Mouse (Mus musculus): ENCODE results near the gene Dusp6. TPM values are rescaled to one million over a fixed set of nuclear protein-coding genes. Genes with fewer than 3 reads are reported as not detected.

The Dusp6 gene
- polyA plus RNA-seq, 1 experiment: 23.2 TPM

GRCm38 (mm10) chr10:99309617-99310016 lies 46.6 kb downstream of the Dusp6 start:
- no peak for TF ChIP-seq CTCF (IDR thresholded peaks at IDR 0.05; ENCODE audit: borderline replicate concordance, insufficient read depth, low read length)
- TF ChIP-seq POLR2A (IDR thresholded peaks at IDR 0.05; ENCODE audit: low read depth, low read length): no peak
- H3K27ac ChIP-seq (ENCODE audit: insufficient read depth, low read length): no peak overlapping the region
- no peaks in the 10 kb centered on the region for H3K4me1 ChIP-seq (ENCODE audit: control insufficient read depth, insufficient read depth, low read length)
- H3K4me3 ChIP-seq (ENCODE audit: insufficient read depth, low read length): no peak overlapping the region

- no peak overlapping the region for H3K4me3 ChIP-seq (ENCODE audit: insufficient read depth, low read length)
- TF ChIP-seq POLR2A (IDR thresholded peaks at IDR 0.05; ENCODE audit: low read depth, low read length) (no peak), CTCF (IDR thresholded peaks at IDR 0.05; ENCODE audit: borderline replicate concordance, insufficient read depth, low read length) (no peak)
These were observed 47.2 kb downstream of the Dusp6 start for GRCm38 (mm10) chr10:99310204-99310603.

GRCm38 (mm10) chr10:99311956-99312355 lies 48.9 kb downstream of the Dusp6 start:
- TF ChIP-seq CTCF (IDR thresholded peaks at IDR 0.05; ENCODE audit: borderline replicate concordance, insufficient read depth, low read length): no peak
- no peak for TF ChIP-seq POLR2A (IDR thresholded peaks at IDR 0.05; ENCODE audit: low read depth, low read length)
- H3K27ac ChIP-seq (ENCODE audit: insufficient read depth, low read length): no peak overlapping the region
- no peaks in the 10 kb centered on the region for H3K4me1 ChIP-seq (ENCODE audit: control insufficient read depth, insufficient read depth, low read length)

More at GRCm38 (mm10) chr10:99310204-99310603, 47.2 kb downstream of the Dusp6 start:
- Histone ChIP-seq H3K27ac (ENCODE audit: insufficient read depth, low read length) (no peak overlapping the region), H3K4me1 (ENCODE audit: control insufficient read depth, insufficient read depth, low read length) (no peaks in the 10 kb centered on the region)

GRCm38 (mm10) chr10:99314366-99314765 lies 51.3 kb downstream of the Dusp6 start:
- no peak for TF ChIP-seq CTCF (IDR thresholded peaks at IDR 0.05; ENCODE audit: borderline replicate concordance, insufficient read depth, low read length)
- no peak for TF ChIP-seq POLR2A (IDR thresholded peaks at IDR 0.05; ENCODE audit: low read depth, low read length)
- no peaks in the 10 kb centered on the region for H3K4me1 ChIP-seq (ENCODE audit: control insufficient read depth, insufficient read depth, low read length)
- no peak overlapping the region for H3K27ac ChIP-seq (ENCODE audit: insufficient read depth, low read length)
- no peak overlapping the region for H3K4me3 ChIP-seq (ENCODE audit: insufficient read depth, low read length)

More at GRCm38 (mm10) chr10:99311956-99312355, 48.9 kb downstream of the Dusp6 start:
- no peak overlapping the region for H3K4me3 ChIP-seq (ENCODE audit: insufficient read depth, low read length)

- Histone ChIP-seq H3K27ac (ENCODE audit: insufficient read depth, low read length) (no peak overlapping the region), H3K4me1 (ENCODE audit: control insufficient read depth, insufficient read depth, low read length) (no peaks in the 10 kb centered on the region), H3K4me3 (ENCODE audit: insufficient read depth, low read length) (no peak overlapping the region)
- TF ChIP-seq CTCF (IDR thresholded peaks at IDR 0.05; ENCODE audit: borderline replicate concordance, insufficient read depth, low read length) (no peak), POLR2A (IDR thresholded peaks at IDR 0.05; ENCODE audit: low read depth, low read length) (no peak)
These were observed 54.0 kb downstream of the Dusp6 start for GRCm38 (mm10) chr10:99317057-99317456.

Other genes with a start within 250 kb of the Dusp6 start
- 12.5 and 21.9 TPM in 2 replicates for gene Poc1b, start 156.2 kb upstream of the Dusp6 start, polyA plus RNA-seq (2011; ENCODE audit: insufficient read length, low read depth, missing spikeins)
- 12.8 and 15.5 TPM in 2 replicates for gene Galnt4, start 155.1 kb upstream of the Dusp6 start, polyA plus RNA-seq (2011; ENCODE audit: insufficient read length, low read depth, missing spikeins)
- gene Phxr2, start 136.9 kb upstream of the Dusp6 start, polyA plus RNA-seq (2011; ENCODE audit: insufficient read length, low read depth, missing spikeins): not detected in 2 replicates

All from embryonic fibroblast, embryonic 13.5 days (primary cell).